Mouse (Mus musculus) monocyte, adult 5-6 weeks (primary cell): ENCODE data around the gene H2-T3. TPM values are rescaled to one million over a fixed set of nuclear protein-coding genes. Genes with fewer than 3 reads are reported as not detected.
A peak's percentile ranks its signal among the peaks of the same experiment; 100 is the strongest.
"Not testable (repeated sequence)": the region's sequence is repeated elsewhere in the genome, so short reads cannot be mapped to it uniquely, and the experiment has no call there.

Experiments used
- ATAC-seq: fragments of 153-309, 156-312 bp; replicated peaks from 2 replicates; pipeline ENCODE4 v1.8.0; 2017; ENCODE audit warnings: mild to moderate bottlenecking; ENCODE audit not compliant: low TSS enrichment, insufficient number of reproducible peaks, severe bottlenecking, poor library complexity, low FRiP score
- total RNA-seq: library from RNA; stranded (forward); fragments of 200-1000, 200-491, 200-594 nt; gene quantifications from 3 replicates; pipeline ENCODE4 v1.2.3, GENCODE M21; 2017

H2-T3 gene
- total RNA-seq: not detected in 3 replicates

DNA sequence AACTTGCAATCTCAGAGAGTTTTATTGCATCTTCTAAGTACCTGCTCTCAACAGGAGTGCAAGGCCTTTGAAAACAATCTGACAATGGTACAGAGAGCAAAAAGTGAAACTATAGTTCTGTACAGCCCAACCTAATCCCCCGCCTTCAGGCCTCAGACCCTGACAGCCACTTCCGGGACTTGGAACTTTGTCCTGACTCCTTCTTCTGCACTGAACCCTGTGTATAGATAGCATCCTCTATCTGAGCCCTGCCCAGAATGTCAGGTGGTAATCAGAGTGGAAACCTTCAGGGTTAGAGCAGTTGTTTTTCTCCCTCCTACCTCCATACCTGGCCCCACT lies at the start of gene H2-T3:
TSS of gene H2-T3 (minus strand) at position 119 of the 339 bp plus-strand sequence.
- ATAC-seq: no peak

DNA sequence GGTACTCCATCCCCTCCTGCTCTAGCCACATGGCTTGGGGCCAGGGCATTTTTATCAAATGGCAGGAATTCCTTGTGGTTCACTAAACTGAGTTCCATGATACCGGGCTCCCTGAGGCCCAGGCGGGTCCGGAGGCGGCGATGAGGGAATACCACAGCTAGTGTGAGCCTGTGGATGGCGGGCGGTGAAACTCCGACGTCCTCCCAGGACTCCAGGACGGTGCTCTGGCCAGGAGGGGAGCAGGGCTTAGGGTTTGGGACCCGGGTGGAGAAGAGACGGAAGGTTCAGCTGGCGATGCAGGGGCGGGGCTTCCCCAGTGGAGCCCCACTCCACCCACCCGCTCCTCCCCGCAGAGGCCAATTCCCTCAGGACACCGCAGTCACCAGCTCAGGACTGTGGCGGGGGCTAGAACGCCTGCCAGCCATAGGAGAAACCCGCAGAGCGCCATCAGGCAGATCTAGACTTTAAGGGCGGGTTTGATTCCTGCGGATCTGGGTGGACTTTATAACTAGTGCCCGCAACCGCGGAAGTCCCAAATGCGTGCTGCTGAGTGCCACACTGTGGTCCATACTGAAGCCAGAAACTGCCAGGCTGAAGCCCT lies 47.3 kb upstream of the H2-T3 start:
- 0 out of 2 replicates have a peak, but pooled peaks have one; percentile 36 for ATAC-seq

DNA sequence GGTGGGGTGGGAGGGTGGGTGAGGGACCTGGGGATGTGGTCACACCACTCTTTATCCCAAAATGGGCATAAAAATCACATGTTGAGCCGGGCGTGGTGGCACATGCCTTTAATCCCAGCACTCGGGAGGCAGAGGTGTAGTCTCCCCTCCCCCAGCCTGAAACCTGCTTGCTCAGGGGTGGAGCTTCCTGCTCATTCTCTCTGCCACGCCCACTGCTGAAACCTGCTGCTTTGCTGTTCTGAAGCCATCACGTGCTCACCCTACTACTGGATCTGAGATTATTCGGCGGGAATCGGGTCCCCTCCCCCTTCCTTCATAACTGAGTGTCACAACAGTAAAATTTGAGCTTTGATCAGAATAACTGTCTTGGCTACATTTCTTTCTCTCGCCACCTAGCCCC lies 45.2 kb upstream of the H2-T3 start:
- not testable (repeated sequence) for ATAC-seq

DNA sequence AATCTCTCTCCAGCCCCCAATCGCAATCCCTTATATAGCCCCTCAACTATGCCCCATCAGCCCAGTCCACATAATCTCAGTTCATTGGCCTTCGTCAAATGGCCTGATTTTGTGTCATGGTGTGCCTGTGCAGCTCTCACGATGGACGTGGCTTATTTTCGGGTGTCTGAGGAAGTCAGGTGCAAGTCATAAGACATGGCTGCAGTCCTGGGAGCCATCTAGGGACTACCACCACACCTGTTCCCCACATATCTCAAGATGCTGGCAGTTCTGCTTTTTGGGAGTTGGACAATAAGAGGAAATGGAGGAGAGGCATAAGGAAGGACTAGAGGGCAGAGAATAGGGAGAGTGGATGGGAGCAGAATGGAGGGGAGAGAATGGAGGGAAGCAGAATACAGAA lies 43.5 kb upstream of the H2-T3 start:
- ATAC-seq: no peak

DNA sequence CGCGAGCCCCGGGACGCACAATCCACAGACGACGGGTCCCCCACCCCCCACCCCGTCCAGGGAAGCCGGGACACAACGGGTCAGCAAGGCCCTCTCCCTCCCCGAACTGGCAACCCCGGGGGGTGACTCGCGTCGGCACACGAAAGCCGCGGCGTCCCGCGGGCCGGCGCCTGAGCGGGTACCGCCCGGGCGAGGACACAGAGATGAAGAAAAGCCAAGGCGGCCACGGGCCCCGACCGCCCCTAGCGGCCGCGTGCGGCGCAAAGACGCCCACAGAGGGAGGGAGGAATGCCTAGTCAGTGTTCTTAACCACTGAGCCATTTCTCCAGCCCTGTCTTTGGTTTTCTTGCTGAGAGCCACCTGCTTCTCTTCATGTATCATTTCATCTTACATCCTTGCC lies 41.2 kb upstream of the H2-T3 start:
- no peak for ATAC-seq

DNA sequence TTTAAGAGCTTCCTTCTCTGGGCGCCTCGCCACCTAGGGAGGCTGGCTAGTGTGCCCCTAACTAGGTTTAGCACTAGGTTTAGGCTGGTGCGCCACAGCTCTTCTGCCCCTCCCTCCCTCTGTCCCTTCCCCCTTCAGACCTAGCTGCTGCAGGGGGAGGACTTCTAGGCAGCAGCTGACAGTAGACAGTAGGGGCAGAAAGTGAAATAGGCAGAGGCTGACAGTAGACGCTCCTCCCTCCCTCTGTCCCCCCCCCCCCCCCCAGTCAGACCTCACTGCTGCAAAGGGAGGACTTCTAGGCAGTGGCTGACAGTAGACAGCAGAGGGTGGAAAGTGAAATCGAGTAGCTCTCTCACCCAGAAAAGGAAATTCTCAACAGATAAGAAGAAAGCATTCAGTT lies 39.0 kb upstream of the H2-T3 start:
- ATAC-seq: no peak

DNA sequence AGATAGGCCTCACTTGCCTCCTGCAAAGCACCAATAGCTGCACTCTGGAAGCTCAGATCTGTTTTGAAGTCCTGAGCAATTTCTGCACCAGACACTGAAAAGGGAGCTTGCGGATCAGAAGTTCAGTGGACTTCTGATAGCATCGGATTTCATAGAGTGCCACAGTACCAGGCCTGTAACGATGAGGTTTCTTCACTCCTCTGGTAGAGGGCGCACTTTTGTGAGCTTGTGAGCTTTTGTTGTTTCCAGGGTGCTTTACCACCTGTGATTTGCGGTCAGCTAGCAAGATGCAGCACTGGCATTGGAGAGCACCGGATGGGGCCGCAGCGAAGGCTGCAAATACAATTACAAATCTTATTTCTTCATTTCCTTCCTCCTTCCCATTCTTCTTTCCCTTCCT lies 36.8 kb upstream of the H2-T3 start:
- ATAC-seq: no peak

DNA sequence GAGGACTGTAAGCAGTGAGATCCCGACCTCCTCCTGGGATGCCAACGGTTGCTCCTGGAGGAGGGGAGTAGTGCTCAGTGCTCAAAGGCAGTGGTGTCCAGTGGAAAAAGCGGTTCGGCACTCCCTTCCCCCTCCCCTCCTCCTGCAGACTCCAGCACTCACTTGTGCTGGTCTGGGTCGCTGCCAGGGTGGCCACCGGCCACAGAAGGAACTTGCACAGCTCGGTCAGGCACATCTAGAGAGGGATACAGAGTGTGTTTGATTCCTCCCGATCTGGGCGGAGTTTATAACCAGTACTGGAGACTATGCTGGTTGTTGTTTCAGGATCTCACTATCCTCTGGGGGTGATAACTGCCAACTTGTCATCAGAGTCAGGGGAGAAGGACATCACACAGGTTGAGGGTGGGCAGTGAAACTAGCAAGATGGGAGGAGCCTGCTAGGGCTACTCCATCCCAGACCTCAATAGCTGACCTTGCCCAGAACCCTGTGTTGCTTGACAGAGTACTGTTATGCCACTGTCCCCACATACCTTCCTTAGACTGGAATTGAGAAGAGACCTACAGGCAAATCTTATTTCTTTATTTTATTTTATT lies 35.2 kb upstream of the H2-T3 start:
- ATAC-seq: no peak

DNA sequence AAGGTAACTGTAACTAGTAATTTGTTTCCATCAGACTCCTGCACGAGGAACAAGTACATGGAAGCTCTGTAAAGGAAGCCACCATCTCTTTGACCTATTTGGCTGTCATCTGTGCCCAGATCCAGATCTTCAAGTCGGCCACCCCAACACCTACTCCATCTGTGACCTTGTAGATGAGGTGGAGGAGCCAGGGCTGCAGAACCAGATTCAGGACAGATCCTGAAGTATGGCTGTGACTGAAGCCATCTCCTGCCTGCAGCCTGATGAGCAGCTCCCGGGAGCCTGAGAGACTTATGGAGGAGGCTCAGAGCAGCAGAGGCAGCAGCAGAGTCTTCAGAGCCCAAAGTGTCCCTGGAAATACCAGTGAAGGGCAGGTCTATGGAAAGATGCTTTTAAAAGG lies 34.4 kb upstream of the H2-T3 start:
- ATAC-seq: no peak

DNA sequence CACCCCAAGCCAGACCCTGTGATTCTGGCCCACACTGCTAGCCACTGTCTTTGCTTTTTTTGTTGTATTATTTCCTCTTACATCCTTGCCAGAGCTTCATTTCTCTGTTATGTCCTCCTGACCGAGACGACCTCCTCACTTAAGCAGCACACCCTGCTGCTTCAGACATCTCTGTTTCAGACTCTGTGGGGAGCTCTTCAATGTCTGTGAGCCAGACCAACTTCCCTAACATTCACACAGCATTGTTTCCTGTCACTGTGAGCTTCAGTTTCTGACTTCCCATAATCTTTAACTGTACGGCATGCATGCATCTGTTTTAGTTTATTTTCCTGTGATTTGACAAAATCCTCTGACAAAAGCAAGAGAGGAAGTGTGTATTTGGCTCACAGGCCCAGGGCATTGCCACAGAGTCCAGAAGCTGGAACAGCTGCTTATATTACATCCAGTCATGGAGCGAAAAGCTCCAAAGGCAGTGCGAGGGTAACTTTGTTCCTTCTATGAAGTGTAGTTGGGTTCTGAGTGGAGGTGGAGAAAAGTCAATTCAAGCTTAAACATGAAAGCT lies 28.6 kb upstream of the H2-T3 start:
- no peak for ATAC-seq

DNA sequence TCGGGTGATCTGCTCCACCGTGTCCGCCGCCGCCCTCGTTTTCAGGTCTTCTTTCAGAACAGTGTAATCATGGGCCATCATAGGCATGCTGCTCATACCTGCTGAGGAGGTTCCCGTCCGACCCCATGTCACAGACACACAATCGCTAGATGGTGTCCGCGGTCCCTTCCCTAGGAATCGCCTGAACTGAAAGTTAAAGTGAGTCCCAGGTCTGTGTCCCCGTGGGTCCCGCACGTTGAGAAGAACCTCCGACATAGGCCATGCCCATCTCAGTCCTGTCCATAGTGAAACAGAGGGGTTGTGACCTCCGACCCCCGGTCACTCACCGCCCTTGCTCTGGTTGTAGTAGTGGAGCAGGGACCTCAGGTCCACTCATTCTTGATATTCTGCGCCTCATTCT lies 25.5 kb upstream of the H2-T3 start:
- no peak for ATAC-seq

DNA sequence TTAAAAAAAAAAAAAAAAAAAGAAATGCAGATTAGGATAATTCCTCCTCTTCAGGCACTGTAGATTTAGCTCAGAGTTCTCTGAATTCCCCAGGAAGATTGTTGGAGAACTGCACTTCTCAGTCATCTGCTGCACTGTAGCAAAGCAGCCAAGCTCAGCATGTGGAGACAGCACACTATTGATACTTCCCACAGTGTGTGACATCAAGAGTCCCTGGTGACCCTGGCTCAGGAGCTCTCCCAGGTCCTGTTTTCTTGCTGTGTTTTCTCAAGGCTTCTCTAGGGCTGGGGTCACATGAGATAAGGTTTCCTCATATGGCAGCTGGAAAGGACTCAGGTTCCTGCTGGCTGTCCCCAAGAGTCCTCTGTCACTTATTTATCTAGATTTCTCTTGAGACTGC lies 16.8 kb upstream of the H2-T3 start:
- ATAC-seq: no peak

DNA sequence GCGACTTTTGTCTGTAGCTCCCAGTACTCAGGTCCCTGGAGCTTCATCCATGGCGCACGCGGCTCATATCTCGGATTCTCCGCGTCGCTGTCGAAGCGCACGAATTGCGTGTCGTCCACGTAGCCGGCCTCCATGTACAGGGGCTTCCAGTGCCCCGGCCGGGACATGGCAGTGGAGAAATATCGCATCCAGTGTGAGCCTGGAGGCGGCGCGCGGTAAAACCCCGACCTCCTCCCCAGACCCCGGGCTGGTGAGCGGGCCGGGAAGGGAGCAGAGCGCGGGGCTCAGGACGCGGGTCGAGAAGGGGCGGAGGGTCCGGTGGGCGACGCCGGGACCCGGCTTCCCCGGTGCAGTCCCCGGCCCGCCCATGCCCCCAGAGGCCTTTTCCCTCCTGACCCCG lies 15.8 kb upstream of the H2-T3 start:
- no peak for ATAC-seq

DNA sequence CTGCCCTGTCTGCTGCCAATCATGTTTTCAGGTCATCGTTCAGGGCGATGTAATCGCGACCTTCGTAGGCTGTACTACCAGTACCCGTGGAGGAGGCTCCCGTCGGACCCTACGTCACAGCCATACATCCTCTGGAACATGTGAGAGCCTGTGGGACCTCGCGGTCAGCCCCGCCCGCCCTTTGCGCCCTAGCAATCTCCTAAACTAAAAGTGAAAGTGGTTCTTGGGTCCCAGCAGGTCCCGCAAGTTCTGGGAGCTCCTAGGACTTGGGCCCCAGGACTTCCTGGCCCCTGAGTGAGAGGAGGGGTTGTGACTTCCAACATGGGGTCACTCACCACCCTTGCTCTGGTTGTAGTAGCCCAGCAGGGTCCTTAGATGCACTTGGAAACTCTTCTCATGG lies 15.4 kb upstream of the H2-T3 start:
- peak; percentile 78 for ATAC-seq

DNA sequence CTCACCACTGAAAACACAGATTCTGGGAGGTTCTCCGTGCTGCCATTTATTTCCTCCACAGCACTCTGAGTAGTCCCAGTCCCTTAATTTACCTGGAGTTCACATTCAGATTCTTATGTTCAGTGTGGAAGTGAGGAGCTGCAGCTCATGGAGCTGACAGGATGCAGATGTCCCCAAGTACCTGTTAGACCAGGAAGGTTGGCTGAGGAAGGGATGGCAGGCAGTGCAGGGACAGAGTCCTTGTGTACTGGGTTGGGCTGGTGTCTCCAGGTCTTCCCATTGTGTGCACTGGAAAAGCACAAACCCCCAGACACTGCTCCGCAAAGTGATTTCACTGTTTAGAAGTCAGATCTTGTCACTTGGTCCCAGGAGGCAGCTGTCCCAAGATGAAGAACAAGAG lies 11.8 kb upstream of the H2-T3 start:
- ATAC-seq: no peak

DNA sequence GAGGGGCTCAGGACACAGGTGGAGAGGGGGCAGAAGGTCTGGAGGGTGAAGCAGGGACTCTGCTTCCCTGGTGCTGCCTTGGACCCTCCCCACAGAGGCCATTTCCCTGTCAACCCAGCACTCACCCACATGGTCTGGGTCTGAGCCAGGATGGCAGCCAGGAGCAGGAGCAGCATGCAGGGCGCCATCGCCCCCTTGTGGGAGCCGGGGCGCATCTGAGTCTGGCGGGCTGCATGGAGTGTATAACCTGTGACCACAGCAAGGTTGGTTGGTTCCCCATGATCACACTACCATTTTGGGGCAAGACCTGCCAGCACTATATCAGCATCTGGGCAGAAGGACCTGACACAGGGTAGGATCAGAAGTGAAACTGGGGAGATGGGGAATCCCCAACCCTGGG lies 8.2 kb upstream of the H2-T3 start:
- ATAC-seq: no peak

DNA sequence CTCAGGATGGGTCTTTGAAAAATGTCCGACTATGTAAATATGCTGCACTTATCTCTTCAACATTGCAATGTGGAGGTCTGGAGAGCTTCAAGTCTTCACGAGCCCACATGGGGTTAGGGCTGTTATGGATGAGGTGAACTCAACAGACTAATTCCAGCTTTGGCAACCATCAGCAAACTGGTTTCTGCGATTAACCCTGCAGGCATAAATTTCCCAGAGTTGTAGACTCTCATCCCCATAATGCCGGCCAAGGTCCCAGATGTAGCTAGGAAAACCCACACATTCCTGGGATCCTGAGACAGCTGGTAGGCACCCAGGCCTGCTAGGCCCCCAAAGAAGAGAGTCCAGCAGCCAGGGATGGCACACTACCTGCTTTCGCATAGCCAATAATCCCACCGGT lies 4.4 kb upstream of the H2-T3 start:
- no peak for ATAC-seq

DNA sequence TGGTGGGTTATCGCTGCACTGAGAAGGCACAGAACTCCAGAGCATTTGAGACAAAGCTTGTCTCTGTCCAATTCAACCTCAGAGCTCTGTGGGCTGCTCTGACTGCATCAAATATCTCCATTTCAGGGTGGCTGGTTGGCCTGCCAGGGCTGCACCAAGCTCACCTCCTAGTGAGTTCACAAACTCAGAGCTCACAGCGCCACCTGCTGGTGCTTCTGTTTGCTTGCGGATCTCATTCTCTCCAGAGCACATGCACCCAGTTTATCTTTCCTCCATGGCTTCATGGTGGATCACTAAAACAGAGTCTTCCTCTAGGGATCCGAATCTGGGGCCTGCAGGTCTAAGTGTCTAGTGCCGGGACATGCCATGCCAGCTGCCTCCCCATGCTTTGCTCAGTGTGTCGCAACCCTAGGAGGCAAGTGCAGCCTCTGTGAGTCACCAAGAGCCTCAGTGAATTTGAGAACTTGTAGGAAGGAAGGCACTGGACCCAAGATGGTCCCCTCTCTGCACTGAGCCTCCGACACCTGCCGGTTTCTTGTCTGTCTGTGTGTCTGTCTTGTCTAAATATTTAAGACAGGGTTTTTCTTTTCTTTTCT lies 3.6 kb upstream of the H2-T3 start:
- ATAC-seq: peak; percentile 59

DNA sequence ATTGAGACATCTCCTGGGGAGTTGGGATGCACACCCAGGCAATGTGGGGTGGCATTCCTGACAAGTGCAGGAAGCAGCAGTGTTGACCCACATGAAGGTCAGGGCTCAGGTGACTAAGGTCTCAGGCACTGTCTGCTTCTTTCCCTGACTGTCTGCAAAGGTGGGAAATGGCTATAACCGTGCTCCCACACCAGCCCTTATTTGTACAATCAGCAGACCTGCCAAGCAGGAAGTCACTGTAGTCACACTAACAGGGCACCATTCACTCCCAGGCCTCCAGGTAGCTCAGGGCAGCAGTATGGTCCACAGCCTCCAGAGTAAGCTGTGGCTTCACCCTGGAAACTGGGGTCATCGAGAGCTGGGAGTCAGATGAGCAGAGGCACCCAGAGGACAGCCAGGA lies 2.3 kb upstream of the H2-T3 start:
- no peak for ATAC-seq

DNA sequence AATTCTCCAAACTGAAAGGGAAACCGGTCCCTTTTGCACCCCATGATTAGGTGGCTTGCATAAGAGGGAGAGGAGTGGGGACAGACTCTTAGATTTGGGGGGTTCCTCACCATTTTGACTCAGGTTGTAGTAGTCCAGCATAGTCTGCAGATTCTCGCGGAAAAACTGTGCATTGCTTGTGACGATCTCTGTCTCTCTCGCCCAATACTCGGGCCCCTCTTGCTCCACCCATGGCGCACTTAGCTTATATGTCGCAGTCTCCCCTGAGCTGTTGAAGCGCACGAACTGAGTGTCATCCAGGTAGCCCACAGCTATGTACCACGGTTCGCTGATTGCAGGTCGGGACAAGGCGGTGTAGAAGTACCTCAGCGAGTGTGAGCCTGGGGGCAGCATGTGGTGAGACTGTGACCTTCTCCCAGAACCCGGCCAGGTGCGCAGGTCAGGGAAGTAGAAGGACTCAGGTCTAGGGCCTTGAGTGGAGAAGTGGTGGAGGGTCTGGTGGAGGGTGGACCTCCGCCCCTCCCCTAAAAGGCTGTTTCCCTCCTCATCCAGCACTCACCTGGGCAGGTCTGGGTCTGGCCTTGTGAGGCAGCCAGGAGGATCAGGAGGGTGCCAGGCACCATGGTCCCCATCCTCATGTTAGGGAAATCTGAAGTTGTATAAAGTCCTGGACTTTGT lies 457 bp downstream of the H2-T3 start:
- ATAC-seq: no peak
